Mouse (Mus musculus): ENCODE data around the gene Fbxw10. TPM values are rescaled to one million over a fixed set of nuclear protein-coding genes. Genes with fewer than 3 reads are reported as not detected.
A peak's percentile ranks its signal among the peaks of the same experiment; 100 is the strongest.

Gene Fbxw10
- polyA plus RNA-seq, 1 experiment from 2014 or later = 0.24 TPM

- DNase-seq = no peak
- Histone ChIP-seq H3K27ac (ENCODE audit: low read depth) (no peak overlapping the region), H3K36me3 (ENCODE audit: insufficient read depth) (no peaks in the 10 kb centered on the region), H3K4me1 (ENCODE audit: insufficient read depth) (no peaks in the 10 kb centered on the region), H3K27me3 (ENCODE audit: insufficient read depth, low read length) (no peaks in the 10 kb centered on the region), H3K9me3 (ENCODE audit: low read depth, low read length) (no peaks in the 10 kb centered on the region), H3K4me3 (ENCODE audit: low read depth, low read length) (no peak overlapping the region), H3K9ac (no peak overlapping the region), H3K4me2 (no peak overlapping the region)
- TF ChIP-seq CTCF (IDR thresholded peaks at IDR 0.05; ENCODE audit: low read depth) = peak; percentile 51
- no peak for ATAC-seq (ENCODE audit: insufficient read depth)
- 73% methylated on average over 3 of the region's 3 CpGs for WGBS
Measured at GRCm38 (mm10) chr11:62909720-62910306, 62.9 kb downstream of the Fbxw10 start.

- Histone ChIP-seq H3K4me3 (ENCODE audit: low read depth, low read length) (no peak overlapping the region), H3K27ac (ENCODE audit: low read depth) (no peak overlapping the region), H3K27me3 (ENCODE audit: insufficient read depth, low read length) (no peaks in the 10 kb centered on the region), H3K9ac (no peak overlapping the region), H3K36me3 (ENCODE audit: insufficient read depth) (no peaks in the 10 kb centered on the region), H3K4me2 (no peak overlapping the region), H3K4me1 (ENCODE audit: insufficient read depth) (no peaks in the 10 kb centered on the region; the same call in 1 of the 2 replicates), H3K9me3 (ENCODE audit: low read depth, low read length) (no peaks in the 10 kb centered on the region)
- WGBS = 58% methylated on average over 8 of the region's 8 CpGs
- ATAC-seq (ENCODE audit: insufficient read depth) (no peak), DNase-seq (peak; percentile 17)
- TF ChIP-seq CTCF (IDR thresholded peaks at IDR 0.05; ENCODE audit: low read depth) = no peak
Measured at GRCm38 (mm10) chr11:62911362-62911761, 64.5 kb downstream of the Fbxw10 start.

GRCm38 (mm10) chr11:62913141-62913540 lies 66.3 kb downstream of the Fbxw10 start:
- Histone ChIP-seq H3K4me1 (ENCODE audit: insufficient read depth) (peaks cover 4% of the 10 kb centered on the region; the same call in 1 of the 2 replicates), H3K4me3 (ENCODE audit: low read depth, low read length) (no peak overlapping the region), H3K9me3 (ENCODE audit: low read depth, low read length) (no peaks in the 10 kb centered on the region), H3K36me3 (ENCODE audit: insufficient read depth) (no peaks in the 10 kb centered on the region), H3K9ac (no peak overlapping the region), H3K4me2 (no peak overlapping the region), H3K27me3 (ENCODE audit: insufficient read depth, low read length) (no peaks in the 10 kb centered on the region), H3K27ac (ENCODE audit: low read depth) (no peak overlapping the region)
- TF ChIP-seq CTCF (IDR thresholded peaks at IDR 0.05; ENCODE audit: low read depth) = no peak
- WGBS = 93% methylated on average over 2 of the region's 2 CpGs
- ATAC-seq (ENCODE audit: insufficient read depth) (no peak), DNase-seq (no peak)

GRCm38 (mm10) chr11:62914532-62914931 lies 67.7 kb downstream of the Fbxw10 start:
- Histone ChIP-seq H3K4me1 (ENCODE audit: insufficient read depth) (peaks cover 4% of the 10 kb centered on the region; the same call in 1 of the 2 replicates), H3K9ac (no peak overlapping the region), H3K36me3 (ENCODE audit: insufficient read depth) (no peaks in the 10 kb centered on the region), H3K4me2 (no peak overlapping the region), H3K9me3 (ENCODE audit: low read depth, low read length) (no peaks in the 10 kb centered on the region), H3K27ac (ENCODE audit: low read depth) (no peak overlapping the region), H3K4me3 (ENCODE audit: low read depth, low read length) (no peak overlapping the region), H3K27me3 (ENCODE audit: insufficient read depth, low read length) (no peaks in the 10 kb centered on the region)
- peak; percentile 57 for TF ChIP-seq CTCF (IDR thresholded peaks at IDR 0.05; ENCODE audit: low read depth)
- 53% methylated on average over 6 of the region's 6 CpGs for WGBS
- DNase-seq = peak; percentile 63
- no peak for ATAC-seq (ENCODE audit: insufficient read depth)

GRCm38 (mm10) chr11:62915486-62915885 lies 68.6 kb downstream of the Fbxw10 start:
- WGBS = 51% methylated on average over 2 of the region's 2 CpGs
- Histone ChIP-seq H3K4me3 (ENCODE audit: low read depth, low read length) (no peak overlapping the region), H3K4me1 (ENCODE audit: insufficient read depth) (peaks cover 4% of the 10 kb centered on the region; the same call in 1 of the 2 replicates), H3K4me2 (no peak overlapping the region), H3K27ac (ENCODE audit: low read depth) (no peak overlapping the region), H3K9me3 (ENCODE audit: low read depth, low read length) (no peaks in the 10 kb centered on the region), H3K36me3 (ENCODE audit: insufficient read depth) (no peaks in the 10 kb centered on the region), H3K9ac (no peak overlapping the region), H3K27me3 (ENCODE audit: insufficient read depth, low read length) (no peaks in the 10 kb centered on the region)
- ATAC-seq (ENCODE audit: insufficient read depth) = peak; percentile 82
- DNase-seq = peak; percentile 54
- TF ChIP-seq CTCF (IDR thresholded peaks at IDR 0.05; ENCODE audit: low read depth) = no peak

- DNase-seq = no peak
- Histone ChIP-seq H3K27ac (ENCODE audit: low read depth) (no peak overlapping the region), H3K4me2 (no peak overlapping the region), H3K4me1 (ENCODE audit: insufficient read depth) (peaks cover 4% of the 10 kb centered on the region; the same call in 1 of the 2 replicates), H3K27me3 (ENCODE audit: insufficient read depth, low read length) (no peaks in the 10 kb centered on the region), H3K9me3 (ENCODE audit: low read depth, low read length) (no peaks in the 10 kb centered on the region), H3K9ac (no peak overlapping the region), H3K4me3 (ENCODE audit: low read depth, low read length) (no peak overlapping the region), H3K36me3 (ENCODE audit: insufficient read depth) (no peaks in the 10 kb centered on the region)
- TF ChIP-seq CTCF (IDR thresholded peaks at IDR 0.05; ENCODE audit: low read depth) = no peak
- no peak for ATAC-seq (ENCODE audit: insufficient read depth)
- WGBS = 8% methylated on average over 2 of the region's 2 CpGs
Measured at GRCm38 (mm10) chr11:62916765-62917164, 69.9 kb downstream of the Fbxw10 start.

- TF ChIP-seq CTCF (IDR thresholded peaks at IDR 0.05; ENCODE audit: low read depth) = no peak; the same call in 1 of the 2 replicates
- no peaks in the 10 kb centered on the region for H3K36me3 ChIP-seq (ENCODE audit: insufficient read depth)
- H3K27ac ChIP-seq (ENCODE audit: low read depth) = peak overlapping the region; percentile 81
- WGBS = 55% methylated on average over 6 of the region's 6 CpGs
- peak; percentile 18 for DNase-seq
- H3K4me1 ChIP-seq (ENCODE audit: insufficient read depth) = peaks cover 9% of the 10 kb centered on the region; the same call in 1 of the 2 replicates
- no peak for ATAC-seq (ENCODE audit: insufficient read depth)
- no peak overlapping the region for H3K4me3 ChIP-seq (ENCODE audit: low read depth, low read length)
- H3K27me3 ChIP-seq (ENCODE audit: insufficient read depth, low read length) = no peaks in the 10 kb centered on the region
- no peak overlapping the region for H3K9ac ChIP-seq
- no peaks in the 10 kb centered on the region for H3K9me3 ChIP-seq (ENCODE audit: low read depth, low read length)
- H3K4me2 ChIP-seq = peak overlapping the region; percentile 57
Measured at GRCm38 (mm10) chr11:62919946-62920742, 73.3 kb downstream of the Fbxw10 start.
